Mouse (Mus musculus) cerebellum, adult 2 months (tissue): ENCODE data around the gene Rab1b.

Experiments
- CTCF ChIP-seq: fragments of 200-500 bp; IDR thresholded peaks from 2 replicates; pipeline ENCODE4 v1.5.1; 2011; ENCODE audit warnings: low read depth, mild to moderate bottlenecking, control low read depth, low read length, moderate library complexity, borderline replicate concordance; ENCODE audit not compliant: insufficient read depth
- POLR2A ChIP-seq: fragments of 200-500 bp; IDR thresholded peaks from 2 replicates; pipeline ENCODE4 v1.6.1; 2011; ENCODE audit warnings: low read length, control low read depth, borderline replicate concordance; ENCODE audit not compliant: insufficient read depth

DNA sequence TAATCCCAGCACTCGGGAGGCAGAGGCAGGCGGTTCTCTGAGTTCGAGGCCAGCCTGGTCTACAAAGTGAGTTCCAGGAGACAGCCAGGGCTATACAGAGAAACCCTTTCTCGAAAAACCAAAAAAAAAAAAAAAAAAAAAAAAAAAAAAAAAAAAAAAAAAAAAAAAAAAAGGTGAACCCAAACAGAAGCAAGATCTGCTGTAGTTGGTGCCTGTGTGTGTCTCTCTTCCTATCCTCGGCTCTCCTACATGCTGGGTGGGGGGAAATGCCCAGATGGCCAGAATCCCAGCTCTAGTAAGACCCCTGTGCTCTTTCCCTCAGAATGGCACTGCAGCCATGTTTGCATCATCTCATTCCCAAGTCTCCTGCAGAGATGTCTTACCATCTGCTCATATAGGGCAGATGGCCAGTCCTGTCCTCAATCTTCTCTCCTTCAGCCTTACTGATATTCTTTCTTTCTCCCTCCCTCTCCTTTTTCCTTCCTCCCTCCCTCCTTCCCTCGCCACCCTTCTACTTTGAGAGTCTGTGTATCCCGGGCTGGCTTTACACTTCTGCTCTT, 17.3 kb upstream of the Rab1b start:
- TF ChIP-seq CTCF (no peak), POLR2A (no peak)
